Mouse (Mus musculus) liver, embryonic 15.5 days (tissue): ENCODE measurements around the gene Ncf1. TPM values are rescaled to one million over a fixed set of nuclear protein-coding genes. Genes with fewer than 3 reads are reported as not detected.

Experiments
- ATAC-seq: fragments of 200-750 bp; cut with Nextera tagmentation; 2 replicates; pipeline ENCODE4 v1.8.0; 2017; ENCODE audit warnings: moderate number of reproducible peaks, mild to moderate bottlenecking, moderate library complexity; ENCODE audit not compliant: insufficient read depth
- H3K27ac ChIP-seq: fragments of 300-500 bp; sonication (generic); replicated peaks from 2 replicates; pipeline ENCODE4 v1.5.1; 2015; ENCODE audit warnings: mild to moderate bottlenecking, inconsistent platforms
- H3K27me3 ChIP-seq: fragments of 300-500 bp; sonication (generic); 2 replicates; pipeline ENCODE4 v1.6.1; 2015; ENCODE audit warnings: mild to moderate bottlenecking, inconsistent platforms
- H3K36me3 ChIP-seq: fragments of 300-500 bp; sonication (generic); replicated peaks from 2 replicates; pipeline ENCODE4 v1.6.1; 2015; ENCODE audit warnings: moderate library complexity, mild to moderate bottlenecking, inconsistent platforms
- H3K4me1 ChIP-seq: fragments of 300-500 bp; sonication (generic); replicated peaks from 2 replicates; pipeline ENCODE4 v1.6.1; 2015; ENCODE audit warnings: inconsistent platforms
- H3K4me2 ChIP-seq: fragments of 300-500 bp; sonication (generic); 2 replicates; pipeline ENCODE4 v1.6.1; 2015; ENCODE audit warnings: moderate library complexity, mild to moderate bottlenecking, inconsistent platforms
- H3K4me3 ChIP-seq: fragments of 300-500 bp; sonication (generic); replicated peaks from 2 replicates; pipeline ENCODE4 v1.5.1; 2015; ENCODE audit warnings: mild to moderate bottlenecking, inconsistent platforms
- H3K9ac ChIP-seq: fragments of 300-500 bp; sonication (generic); 2 replicates; pipeline ENCODE4 v1.6.1; 2015; ENCODE audit warnings: moderate library complexity, mild to moderate bottlenecking, inconsistent platforms
- H3K9me3 ChIP-seq: fragments of 300-500 bp; sonication (generic); replicated peaks from 2 replicates; pipeline ENCODE4 v1.6.1; 2016; ENCODE audit warnings: inconsistent platforms
- WGBS: fragments of 180-500 bp; shearing (Covaris S2); methylation state at CpG from one replicate; pipeline ENCODE4 v1.1.7; 2015; ENCODE audit warnings: mixed read lengths; ENCODE audit not compliant: insufficient replicate concordance; 5-methylcytosine and 5-hydroxymethylcytosine counted together
- polyA plus RNA-seq: library from polyadenylated mRNA; unstranded; fragments of >200 nt; fragmentation: Nextera tagmentation; extraction: Ambion mirVana; gene quantifications from 2 replicates; pipeline ENCODE4 v1.2.1, GENCODE M21; 2015

The Ncf1 gene
- polyA plus RNA-seq, 1 experiment from 2014 or later: 25.8 TPM

DNA sequence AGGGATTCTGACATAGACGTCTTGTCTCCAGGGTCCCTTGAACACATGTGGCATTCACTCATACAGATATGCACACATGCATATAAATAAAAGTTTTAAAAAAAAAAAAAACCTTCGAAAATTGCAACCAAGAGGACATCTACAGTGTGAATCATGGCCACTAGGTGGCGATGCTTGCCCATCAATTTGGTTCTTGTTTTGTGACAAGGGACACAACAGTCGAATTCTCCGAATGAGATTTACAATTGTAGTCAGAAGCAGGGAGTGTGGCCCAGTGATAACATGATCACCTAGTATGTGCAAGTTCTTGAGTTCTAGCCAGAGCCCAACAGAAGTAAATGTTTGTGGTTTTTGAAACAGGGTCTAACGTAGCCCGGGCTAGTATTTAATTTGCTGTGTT is 49.6 kb downstream of the Ncf1 start:
- no peak for ATAC-seq
- Histone ChIP-seq H3K27me3 (no peaks in the 10 kb centered on the region), H3K4me3 (no peak overlapping the region), H3K4me1 (peaks cover 60% of the 10 kb centered on the region), H3K4me2 (no peak overlapping the region), H3K9me3 (no peaks in the 10 kb centered on the region), H3K9ac (no peak overlapping the region), H3K36me3 (no peaks in the 10 kb centered on the region), H3K27ac (no peak overlapping the region)
- WGBS: 13% methylated on average over 7 of the region's 7 CpGs

- H3K4me1 ChIP-seq: peaks cover 59% of the 10 kb centered on the region
- no peaks in the 10 kb centered on the region for H3K27me3 ChIP-seq
- H3K9ac ChIP-seq: no peak overlapping the region
- 52% methylated on average over 7 of the region's 7 CpGs for WGBS
- H3K27ac ChIP-seq: no peak overlapping the region
- no peaks in the 10 kb centered on the region for H3K36me3 ChIP-seq
- no peak overlapping the region for H3K4me3 ChIP-seq
- no peaks in the 10 kb centered on the region for H3K9me3 ChIP-seq
- no peak overlapping the region for H3K4me2 ChIP-seq
- no peak for ATAC-seq
Measured at GRCm38 (mm10) chr5:134178536-134178935, 50.9 kb downstream of the Ncf1 start.

DNA sequence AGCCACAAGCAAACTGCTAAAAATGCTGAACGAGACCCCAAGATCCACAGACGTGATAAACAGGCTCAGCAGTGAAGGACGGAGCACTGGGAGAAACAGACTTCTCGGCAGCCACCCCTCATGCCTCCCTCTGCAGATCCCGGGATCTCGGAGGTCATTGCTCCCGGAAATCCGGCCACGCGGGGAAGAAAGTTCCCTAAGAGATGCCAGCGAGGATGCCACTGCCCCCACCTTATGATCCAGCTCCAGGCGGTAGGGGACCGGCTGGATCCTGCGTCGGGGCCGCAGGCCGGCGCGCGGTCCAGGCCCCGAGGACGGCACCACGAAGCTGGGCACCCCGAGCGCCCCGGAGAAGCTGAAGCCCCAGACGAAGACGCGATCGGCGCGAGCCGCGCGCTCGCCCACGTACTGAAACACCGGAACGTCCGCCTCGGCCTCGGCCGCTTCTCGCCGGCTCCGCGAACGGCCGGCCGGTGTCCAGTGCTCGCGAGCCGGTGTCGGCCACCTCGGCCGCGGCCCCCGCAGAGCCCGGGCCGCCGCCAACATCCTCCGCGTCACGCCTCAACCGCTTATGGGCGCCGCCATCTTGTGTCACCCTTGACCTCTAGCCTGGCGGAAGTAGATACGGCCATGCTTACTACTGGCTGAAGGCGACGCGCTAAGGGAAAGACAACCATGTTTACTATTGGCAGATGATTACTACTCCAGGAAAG is 53.1 kb downstream of the Ncf1 start, which contains the start of gene Rcc1l:
Gene Rcc1l, minus strand, starts transcription at position 606 of the 713 bp plus-strand sequence.
- peaks cover 11% of the 10 kb centered on the region; the same call in 1 of the 2 replicates for H3K36me3 ChIP-seq
- H3K27ac ChIP-seq: peak within 1 kb of the TSS; percentile 53
- ATAC-seq: peak; percentile 82
- H3K4me3 ChIP-seq: peak within 1 kb of the TSS; percentile 83
- WGBS: under 1% methylated on average over 64 of the region's 72 CpGs
- H3K27me3 ChIP-seq: no peaks in the 10 kb centered on the region
- peak within 1 kb of the TSS; percentile 84 for H3K4me2 ChIP-seq
- peaks cover 42% of the 10 kb centered on the region for H3K4me1 ChIP-seq
- H3K9me3 ChIP-seq: no peaks in the 10 kb centered on the region
- peak within 1 kb of the TSS; percentile 57 for H3K9ac ChIP-seq

- WGBS: 4% methylated on average over 10 of the region's 10 CpGs
- no peaks in the 10 kb centered on the region for H3K27me3 ChIP-seq
- no peaks in the 10 kb centered on the region for H3K9me3 ChIP-seq
- peak overlapping the region; percentile 53 for H3K27ac ChIP-seq
- H3K9ac ChIP-seq: peak overlapping the region; percentile 57
- H3K4me2 ChIP-seq: peak overlapping the region; percentile 84
- H3K36me3 ChIP-seq: peaks cover 17% of the 10 kb centered on the region; the same call in 1 of the 2 replicates
- ATAC-seq: no peak
- H3K4me3 ChIP-seq: peak overlapping the region; percentile 83
- H3K4me1 ChIP-seq: peaks cover 42% of the 10 kb centered on the region
Measured at GRCm38 (mm10) chr5:134175696-134176095, 53.7 kb downstream of the Ncf1 start.

- Histone ChIP-seq H3K4me2 (no peak overlapping the region), H3K4me3 (no peak overlapping the region), H3K4me1 (peaks cover 29% of the 10 kb centered on the region), H3K9me3 (no peaks in the 10 kb centered on the region), H3K9ac (no peak overlapping the region), H3K27me3 (no peaks in the 10 kb centered on the region), H3K36me3 (peaks cover 21% of the 10 kb centered on the region; the same call in 1 of the 2 replicates), H3K27ac (no peak overlapping the region)
- WGBS: 22% methylated on average over 4 of the region's 4 CpGs
- ATAC-seq: no peak
Measured at GRCm38 (mm10) chr5:134173206-134173605, 56.2 kb downstream of the Ncf1 start.

- Histone ChIP-seq H3K9ac (no peak overlapping the region), H3K9me3 (no peaks in the 10 kb centered on the region), H3K27ac (no peak overlapping the region), H3K4me2 (no peak overlapping the region), H3K4me1 (peaks cover 9% of the 10 kb centered on the region; the same call in 1 of the 2 replicates), H3K27me3 (no peaks in the 10 kb centered on the region), H3K36me3 (peaks cover 40% of the 10 kb centered on the region; the same call in 1 of the 2 replicates), H3K4me3 (no peak overlapping the region)
- WGBS: 77% methylated on average over 8 of the region's 8 CpGs
- peak; percentile 42 for ATAC-seq
Measured at GRCm38 (mm10) chr5:134170167-134170566, 59.3 kb downstream of the Ncf1 start.

Other genes starting within 250 kb of the Ncf1 start
- 0.45 and 0.54 TPM in 2 replicates for gene Castor2, start 129.9 kb downstream of the Ncf1 start, polyA plus RNA-seq
- gene Rcc1l, start 52.9 kb downstream of the Ncf1 start, polyA plus RNA-seq: 12.1 and 13.8 TPM in 2 replicates
- gene Gtf2ird2, start 45.6 kb downstream of the Ncf1 start, polyA plus RNA-seq: 1.8 and 2.3 TPM in 2 replicates
- gene Gtf2i, start 85.1 kb upstream of the Ncf1 start, polyA plus RNA-seq: 32.2 and 35.7 TPM in 2 replicates
- 10.2 and 14.2 TPM in 2 replicates for gene Gtf2ird1, start 227.1 kb upstream of the Ncf1 start, polyA plus RNA-seq